Mouse (Mus musculus) forebrain, embryonic 16.5 days (tissue): ENCODE measurements around the gene Lsm12. TPM values are rescaled to one million over a fixed set of nuclear protein-coding genes. Genes with fewer than 3 reads are reported as not detected.

Experiments
- ATAC-seq: fragments of 200-750 bp; cut with Nextera tagmentation; 2 replicates; pipeline ENCODE4 v1.8.0; 2017; ENCODE audit warnings: mild to moderate bottlenecking, moderate library complexity
- H3K27ac ChIP-seq: fragments of 300-500 bp; sonication (generic); 2 replicates; pipeline ENCODE4 v1.5.1; 2014; ENCODE audit warnings: low read length, control low read depth
- H3K27me3 ChIP-seq: fragments of 300-500 bp; sonication (generic); replicated peaks from 2 replicates; pipeline ENCODE4 v1.6.1; 2014; ENCODE audit warnings: low read length; ENCODE audit not compliant: control insufficient read depth, insufficient read depth
- H3K36me3 ChIP-seq: fragments of 300-500 bp; sonication (generic); 2 replicates; pipeline ENCODE4 v1.6.1; 2014; ENCODE audit not compliant: control insufficient read depth, insufficient read depth
- H3K4me1 ChIP-seq: fragments of 300-500 bp; sonication (generic); replicated peaks from 2 replicates; pipeline ENCODE4 v1.6.1; 2014; ENCODE audit warnings: low read length; ENCODE audit not compliant: control insufficient read depth, insufficient read depth
- H3K4me2 ChIP-seq: fragments of 300-500 bp; sonication (generic); 2 replicates; pipeline ENCODE4 v1.6.1; 2014; ENCODE audit warnings: mild to moderate bottlenecking, low read length, control low read depth
- H3K4me3 ChIP-seq: fragments of 300-500 bp; sonication (generic); replicated peaks from 2 replicates; pipeline ENCODE4 v1.5.1; 2014; ENCODE audit warnings: mild to moderate bottlenecking, low read length, control low read depth
- H3K9ac ChIP-seq: fragments of 300-500 bp; sonication (generic); replicated peaks from 2 replicates; pipeline ENCODE4 v1.6.1; 2014; ENCODE audit warnings: low read depth, low read length, control low read depth
- H3K9me3 ChIP-seq: fragments of 300-500 bp; sonication (generic); 2 replicates; pipeline ENCODE4 v1.6.1; 2016; ENCODE audit warnings: low read length; ENCODE audit not compliant: control insufficient read depth
- WGBS: fragments of 180-500 bp; shearing (Covaris S2); extraction: QIAGEN DNeasy Blood & Tissue Kit; methylation state at CpG from one replicate; pipeline ENCODE4 v1.1.7; 2014; 5-methylcytosine and 5-hydroxymethylcytosine counted together
- polyA plus RNA-seq: library from polyadenylated mRNA; unstranded; fragments of >200 nt; fragmentation: Nextera tagmentation; extraction: Ambion mirVana; gene quantifications from 2 replicates; pipeline ENCODE4 v1.2.1, GENCODE M21; 2015

The Lsm12 gene
- polyA plus RNA-seq, 1 experiment from 2014 or later: 123 TPM

DNA sequence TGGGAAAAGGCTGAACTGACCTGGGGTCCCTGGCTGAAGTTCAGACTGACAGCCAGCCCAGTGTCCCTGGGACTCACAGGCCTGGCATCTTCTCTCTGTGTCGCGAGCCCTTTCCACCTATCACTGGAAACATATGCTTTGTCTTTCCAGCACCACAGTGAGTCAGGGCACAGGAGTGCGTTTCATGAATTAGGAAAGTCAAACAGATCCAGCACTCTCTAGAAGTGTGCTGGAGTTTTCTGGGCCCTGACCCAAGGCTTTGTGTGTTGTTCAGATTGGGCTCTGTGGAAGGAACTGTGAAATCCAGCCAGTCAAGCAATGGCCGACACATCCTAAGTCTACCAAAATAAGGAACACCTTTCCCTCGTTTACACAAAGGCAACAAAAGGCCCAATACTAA, 40.1 kb upstream of the Lsm12 start:
- Histone ChIP-seq H3K4me1 (peaks cover 65% of the 10 kb centered on the region), H3K9ac (no peak overlapping the region), H3K36me3 (no peaks in the 10 kb centered on the region), H3K4me2 (no peak overlapping the region; the same call in 1 of the 2 replicates), H3K9me3 (no peaks in the 10 kb centered on the region), H3K27me3 (no peaks in the 10 kb centered on the region), H3K4me3 (no peak overlapping the region), H3K27ac (no peak overlapping the region)
- ATAC-seq: no peak
- WGBS: 57% methylated on average over 5 of the region's 5 CpGs

GRCm38 (mm10) chr11:102224686-102225085, 39.6 kb upstream of the Lsm12 start:
- Histone ChIP-seq H3K36me3 (no peaks in the 10 kb centered on the region), H3K4me2 (peak overlapping the region; percentile 32), H3K4me3 (no peak overlapping the region), H3K27ac (no peak overlapping the region), H3K9me3 (no peaks in the 10 kb centered on the region), H3K27me3 (no peaks in the 10 kb centered on the region), H3K4me1 (peaks cover 70% of the 10 kb centered on the region), H3K9ac (0 out of 2 replicates have a peak overlapping the region, but pooled peaks have one; percentile 35)
- WGBS: 13% methylated on average over 22 of the region's 22 CpGs
- ATAC-seq: no peak

DNA sequence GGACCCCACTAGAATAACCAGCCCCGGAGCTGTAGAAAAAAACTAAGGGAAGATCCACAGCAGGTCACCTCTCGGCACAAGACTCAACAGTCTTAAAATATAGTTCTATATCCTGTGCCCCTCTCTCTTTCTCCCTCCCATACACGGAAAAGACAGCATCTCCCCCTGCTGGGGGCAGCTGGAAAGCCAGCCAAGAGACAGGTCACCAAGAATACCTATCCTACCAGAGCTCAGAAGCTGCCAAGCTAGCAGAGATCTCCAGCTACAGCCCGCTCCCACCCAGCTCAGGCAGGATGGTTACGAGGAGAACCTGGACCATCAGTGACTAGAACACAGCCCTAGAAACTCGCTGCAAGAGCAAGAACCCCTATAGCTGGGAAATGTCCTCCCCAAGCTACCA, 38.1 kb upstream of the Lsm12 start:
- Histone ChIP-seq H3K36me3 (no peaks in the 10 kb centered on the region), H3K4me2 (no peak overlapping the region), H3K27me3 (no peaks in the 10 kb centered on the region), H3K9me3 (no peaks in the 10 kb centered on the region), H3K4me1 (peaks cover 73% of the 10 kb centered on the region), H3K27ac (no peak overlapping the region), H3K9ac (no peak overlapping the region), H3K4me3 (no peak overlapping the region)
- WGBS: 47% methylated on average over 6 of the region's 6 CpGs
- no peak for ATAC-seq

GRCm38 (mm10) chr11:102221954-102222351, 36.9 kb upstream of the Lsm12 start:
- ATAC-seq: no peak
- Histone ChIP-seq H3K27ac (no peak overlapping the region), H3K36me3 (no peaks in the 10 kb centered on the region), H3K4me2 (no peak overlapping the region), H3K9me3 (no peaks in the 10 kb centered on the region), H3K9ac (no peak overlapping the region), H3K27me3 (no peaks in the 10 kb centered on the region), H3K4me3 (no peak overlapping the region), H3K4me1 (peaks cover 73% of the 10 kb centered on the region)
- 79% methylated on average over 8 of the region's 8 CpGs for WGBS

DNA sequence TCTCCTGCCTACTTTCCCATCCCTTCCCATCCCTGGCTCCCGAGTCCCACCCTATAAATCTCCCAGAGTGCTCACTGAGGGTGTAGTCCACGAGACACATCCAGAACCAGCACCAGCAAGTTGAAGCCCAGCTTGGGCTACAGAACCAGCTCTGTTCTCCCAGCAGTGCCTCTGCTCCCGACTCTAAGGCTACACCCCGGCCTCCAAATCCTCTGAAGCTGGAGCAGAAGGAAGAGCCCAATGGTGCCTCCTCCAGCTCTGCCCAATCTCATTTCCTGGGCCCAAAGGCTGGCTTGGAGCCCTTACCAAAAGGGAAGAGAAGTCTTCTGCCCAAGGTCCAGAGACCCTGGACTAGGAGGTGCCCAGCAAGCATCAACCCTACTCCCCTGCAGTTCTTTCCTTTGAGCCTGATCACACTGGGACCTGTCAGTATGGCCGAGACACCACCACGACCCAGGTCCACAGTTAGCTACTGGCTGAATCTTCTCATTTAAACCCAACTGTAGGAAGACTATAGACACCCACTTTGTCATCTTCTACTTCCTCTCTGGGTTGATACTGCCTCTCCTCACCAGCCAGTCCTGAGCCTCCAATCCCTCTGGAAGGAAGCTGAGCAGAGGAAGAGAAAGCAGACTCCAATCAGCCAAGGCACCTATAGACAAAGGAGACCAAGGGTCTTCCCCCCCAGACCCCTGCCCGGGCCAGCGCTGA, 36.3 kb upstream of the Lsm12 start:
- H3K4me2 ChIP-seq: no peak overlapping the region
- H3K27me3 ChIP-seq: no peaks in the 10 kb centered on the region
- H3K9me3 ChIP-seq: no peaks in the 10 kb centered on the region
- no peak overlapping the region for H3K9ac ChIP-seq
- WGBS: 87% methylated on average over 8 of the region's 8 CpGs
- H3K36me3 ChIP-seq: no peaks in the 10 kb centered on the region
- ATAC-seq: no peak
- peaks cover 73% of the 10 kb centered on the region for H3K4me1 ChIP-seq
- no peak overlapping the region for H3K4me3 ChIP-seq
- no peak overlapping the region for H3K27ac ChIP-seq

DNA sequence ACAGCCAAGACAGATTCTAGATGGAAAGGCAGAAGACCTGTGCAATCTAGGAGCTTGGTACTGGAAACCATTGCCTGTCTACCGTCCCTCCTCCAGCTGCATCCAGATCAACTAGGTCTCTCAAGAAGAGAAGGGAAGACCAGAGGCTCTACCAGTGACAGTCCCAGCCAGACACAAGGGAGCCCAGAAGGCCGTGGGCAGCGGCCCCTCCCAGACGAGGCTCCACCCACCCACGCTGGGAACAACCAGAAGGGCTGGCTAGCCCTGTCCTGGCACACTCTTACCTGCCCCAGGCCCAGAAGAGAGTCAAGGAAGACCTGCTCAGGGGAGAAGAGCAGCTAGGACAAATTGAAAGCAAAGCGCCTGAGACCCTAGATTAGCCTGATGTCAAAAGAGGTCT, 35.4 kb upstream of the Lsm12 start:
- 64% methylated on average over 6 of the region's 6 CpGs for WGBS
- Histone ChIP-seq H3K9me3 (no peaks in the 10 kb centered on the region), H3K9ac (no peak overlapping the region), H3K27me3 (no peaks in the 10 kb centered on the region), H3K27ac (no peak overlapping the region), H3K36me3 (no peaks in the 10 kb centered on the region), H3K4me2 (no peak overlapping the region), H3K4me3 (no peak overlapping the region), H3K4me1 (peaks cover 73% of the 10 kb centered on the region)
- no peak for ATAC-seq

GRCm38 (mm10) chr11:102219994-102220346, 34.9 kb upstream of the Lsm12 start:
- 73% methylated on average over 4 of the region's 4 CpGs for WGBS
- H3K9me3 ChIP-seq: no peaks in the 10 kb centered on the region
- H3K4me1 ChIP-seq: peaks cover 71% of the 10 kb centered on the region
- H3K4me3 ChIP-seq: no peak overlapping the region
- no peak overlapping the region for H3K9ac ChIP-seq
- ATAC-seq: no peak
- H3K27ac ChIP-seq: no peak overlapping the region; the same call in 1 of the 2 replicates
- no peak overlapping the region for H3K4me2 ChIP-seq
- H3K36me3 ChIP-seq: no peaks in the 10 kb centered on the region
- H3K27me3 ChIP-seq: no peaks in the 10 kb centered on the region

DNA sequence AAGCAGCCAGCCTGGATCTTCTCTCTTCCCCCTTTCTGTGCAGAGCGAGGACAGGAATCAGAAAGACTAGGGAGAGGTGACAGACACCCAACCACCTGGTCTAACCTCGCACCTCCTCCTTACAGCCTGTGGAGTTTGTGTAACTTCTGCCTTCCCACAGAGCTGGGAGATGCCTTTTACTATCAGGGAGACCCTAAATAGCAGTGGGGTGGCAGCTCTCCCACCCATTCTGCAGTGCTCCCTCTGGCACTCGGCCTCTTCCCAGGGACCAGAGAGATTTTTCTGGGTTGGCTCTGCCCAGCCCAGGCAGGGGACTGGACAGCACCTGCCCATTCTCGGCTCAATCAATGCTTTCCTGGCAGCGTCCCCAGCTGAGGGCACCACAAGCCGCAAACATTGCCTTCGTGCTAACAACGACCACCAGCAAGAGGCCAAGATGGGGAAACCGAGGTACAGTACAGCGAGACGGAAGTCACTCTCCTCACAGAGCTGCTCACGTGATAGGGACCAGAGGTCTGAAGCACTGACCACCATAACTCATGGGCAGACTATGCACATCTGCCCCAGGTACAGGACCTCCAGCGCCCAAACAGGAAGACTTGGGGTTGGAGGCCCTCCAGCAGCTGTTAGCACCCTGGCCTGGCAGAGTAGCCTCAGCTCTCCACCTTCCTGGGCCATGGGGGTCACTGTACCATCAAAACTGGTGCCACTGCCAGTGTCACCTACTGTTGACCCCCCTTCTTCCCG, 34.3 kb upstream of the Lsm12 start:
- peak; percentile 34 for ATAC-seq
- no peaks in the 10 kb centered on the region for H3K36me3 ChIP-seq
- peak overlapping the region; percentile 17; the same call in 1 of the 2 replicates for H3K4me3 ChIP-seq

DNA sequence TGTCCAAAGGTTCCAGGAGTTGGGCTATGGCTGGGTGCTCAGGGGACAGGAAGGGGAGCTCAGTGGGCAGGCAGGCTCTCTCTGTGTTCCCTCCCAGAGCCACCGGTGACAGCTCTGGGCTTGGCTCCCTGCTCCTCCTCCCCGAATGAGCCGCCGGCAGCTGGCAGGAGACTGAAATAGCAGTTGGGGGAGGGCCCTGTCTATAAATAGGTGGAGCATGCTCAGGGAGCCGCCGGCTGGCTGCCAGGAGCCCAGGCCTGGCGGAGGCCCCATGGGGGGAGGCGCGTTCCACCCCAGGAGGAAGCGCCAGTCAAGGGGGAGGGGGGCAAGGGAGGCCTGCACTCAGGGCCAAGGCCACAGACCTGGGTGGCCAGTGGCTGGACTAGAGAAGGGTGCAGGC, 33.7 kb upstream of the Lsm12 start:
- Histone ChIP-seq H3K36me3 (no peaks in the 10 kb centered on the region), H3K9me3 (no peaks in the 10 kb centered on the region), H3K4me2 (peak overlapping the region; percentile 54), H3K4me3 (peak overlapping the region; percentile 35), H3K27me3 (no peaks in the 10 kb centered on the region), H3K27ac (peak overlapping the region; percentile 86), H3K4me1 (peaks cover 67% of the 10 kb centered on the region), H3K9ac (peak overlapping the region; percentile 46)
- 0% methylated on average over 10 of the region's 10 CpGs for WGBS
- ATAC-seq: peak; percentile 93

More for the DNA sequence above, 34.3 kb upstream of the Lsm12 start:
- Histone ChIP-seq H3K27me3 (no peaks in the 10 kb centered on the region), H3K9me3 (no peaks in the 10 kb centered on the region), H3K9ac (peak overlapping the region; percentile 46; the same call in 1 of the 2 replicates), H3K4me1 (peaks cover 71% of the 10 kb centered on the region), H3K4me2 (peak overlapping the region; percentile 54), H3K27ac (peak overlapping the region; percentile 86)
- 49% methylated on average over 14 of the region's 14 CpGs for WGBS
